8 mouse cellular contexts compared by ENCODE assay signal in genomic region chr19:12500881-12501311, GRCm38 (mm10). TPM values are rescaled to one million over a fixed set of nuclear protein-coding genes. Genes with fewer than 3 reads are reported as not detected.
DNase-seq lines count a peak whose midpoint lies in the region; ATAC-seq and TF ChIP-seq lines count a peak whose summit lies in the region.

No protein-coding gene starts in this region.

- peak; percentile 62 for ATAC-seq in embryonic facial prominence, embryonic 13.5 days (ENCODE audit: insufficient number of reproducible peaks, insufficient read depth, low FRiP score, low TSS enrichment, low read depth)
- peak; percentile 59 for ATAC-seq in hindbrain, embryonic 12.5 days (ENCODE audit: low FRiP score)
- ATAC-seq in limb, embryonic 14.5 days (ENCODE audit: low FRiP score, low read depth): peak; percentile 19
- 0 out of 2 replicates have a peak, but pooled peaks have one; percentile 14 for ATAC-seq in monocyte, adult 5-6 weeks (replicated peaks; ENCODE audit: insufficient number of reproducible peaks, low FRiP score, low TSS enrichment, poor library complexity, severe bottlenecking)

- H3K4me3 ChIP-seq in lung, adult 2 months (replicated peaks; ENCODE audit: extremely low read depth, low read depth, low read length): peak overlapping the region; percentile 70
- peak overlapping the region; percentile 72 for H3K4me3 ChIP-seq in embryonic facial prominence, embryonic 13.5 days
- H3K4me3 ChIP-seq in hindbrain, embryonic 12.5 days: peak overlapping the region; percentile 82
- peak overlapping the region; percentile 72 for H3K4me3 ChIP-seq in limb, embryonic 14.5 days (replicated peaks; ENCODE audit: low read length)

- peak overlapping the region; percentile 83 for H3K27ac ChIP-seq in embryonic facial prominence, embryonic 13.5 days
- peak overlapping the region; percentile 94 for H3K27ac ChIP-seq in hindbrain, embryonic 12.5 days
- H3K27ac ChIP-seq in limb, embryonic 14.5 days (replicated peaks; ENCODE audit: low read depth, low read length): peak overlapping the region; percentile 76

- WGBS in lung, adult 2 months: 2% methylated on average over 37 of the region's 38 CpGs
- WGBS in embryonic facial prominence, embryonic 13.5 days: under 1% methylated on average over 38 of the region's 38 CpGs
- under 1% methylated on average over 38 of the region's 38 CpGs for WGBS in hindbrain, embryonic 12.5 days
- under 1% methylated on average over 25 of the region's 38 CpGs for WGBS in limb, embryonic 14.5 days

- DNase-seq in lung, adult 2 months: peak; percentile 54
- DNase-seq in lung, adult 18-20 months: no peak
- peak; percentile 73 for DNase-seq in adrenal gland, postnatal 10 days
- no peak for DNase-seq in limb, embryonic 14.5 days (ENCODE audit: low spot score)
- DNase-seq in yolk sac, embryonic 10.5 days (ENCODE audit: low spot score): peak; percentile 42

- no peaks in the 10 kb centered on the region for H3K36me3 ChIP-seq in embryonic facial prominence, embryonic 13.5 days
- H3K36me3 ChIP-seq in hindbrain, embryonic 12.5 days: peaks cover 3% of the 10 kb centered on the region; the same call in 1 of the 2 replicates
- no peaks in the 10 kb centered on the region for H3K36me3 ChIP-seq in limb, embryonic 14.5 days (ENCODE audit: control insufficient read depth, insufficient read depth, low read length)

- H3K27me3 ChIP-seq in embryonic facial prominence, embryonic 13.5 days: peaks cover 10% of the 10 kb centered on the region
- H3K27me3 ChIP-seq in hindbrain, embryonic 12.5 days: no peaks in the 10 kb centered on the region
- H3K27me3 ChIP-seq in limb, embryonic 14.5 days (ENCODE audit: control insufficient read depth, insufficient read depth, low read length): 0 out of 2 replicates have a peak, but pooled peaks cover 7% of the 10 kb centered on the region

- no peak for TF ChIP-seq POLR2A in lung, adult 2 months (IDR thresholded peaks at IDR 0.05; ENCODE audit: borderline replicate concordance, extremely low read depth, low read depth, low read length)
- TF ChIP-seq POLR2A in limb, embryonic 14.5 days (IDR thresholded peaks at IDR 0.05; ENCODE audit: borderline replicate concordance, extremely low read depth, insufficient read depth, insufficient read length): no peak

- no peaks in the 10 kb centered on the region; the same call in 1 of the 2 replicates for H3K4me1 ChIP-seq in lung, adult 2 months (ENCODE audit: control insufficient read depth, insufficient read depth, low read length)
- H3K4me1 ChIP-seq in embryonic facial prominence, embryonic 13.5 days: peaks cover 13% of the 10 kb centered on the region
- H3K4me1 ChIP-seq in hindbrain, embryonic 12.5 days: peaks cover 26% of the 10 kb centered on the region
- H3K4me1 ChIP-seq in limb, embryonic 14.5 days (ENCODE audit: control insufficient read depth, insufficient read depth, low read length): peaks cover 7% of the 10 kb centered on the region; the same call in 1 of the 2 replicates

- no peaks in the 10 kb centered on the region for H3K9me3 ChIP-seq in embryonic facial prominence, embryonic 13.5 days
- H3K9me3 ChIP-seq in hindbrain, embryonic 12.5 days (replicated peaks): no peaks in the 10 kb centered on the region
- H3K9me3 ChIP-seq in limb, embryonic 14.5 days (ENCODE audit: control insufficient read depth, low read length): no peaks in the 10 kb centered on the region

- TF ChIP-seq CTCF in lung, adult 2 months (IDR thresholded peaks at IDR 0.05; ENCODE audit: insufficient read depth, low read length): no peak

- peak overlapping the region; percentile 86 for H3K9ac ChIP-seq in embryonic facial prominence, embryonic 13.5 days
- H3K9ac ChIP-seq in hindbrain, embryonic 12.5 days: peak overlapping the region; percentile 91
- H3K9ac ChIP-seq in limb, embryonic 14.5 days (ENCODE audit: low read depth, low read length, severe bottlenecking): peak overlapping the region; percentile 84

- H3K4me2 ChIP-seq in embryonic facial prominence, embryonic 13.5 days: peak overlapping the region; percentile 93
- H3K4me2 ChIP-seq in hindbrain, embryonic 12.5 days (replicated peaks): peak overlapping the region; percentile 64
- peak overlapping the region; percentile 93 for H3K4me2 ChIP-seq in limb, embryonic 14.5 days (replicated peaks; ENCODE audit: low read depth, low read length, severe bottlenecking)

RNA-seq across cellular contexts. Expression of gene Dtx4, which starts 0.4 kb away (rescaled TPM):
- polyA plus RNA-seq in lung, adult 2 months (2012; rRNA removed): 10.3 and 13.8 TPM in 2 replicates
- total RNA-seq in adrenal gland, postnatal 10 days (2021): 10 to 100 TPM; 22.5 to 24.4 TPM
- 6.0 and 6.7 TPM in 2 replicates for polyA plus RNA-seq in embryonic facial prominence, embryonic 13.5 days (2015; fragmentation: Nextera tagmentation; extraction: Ambion mirVana)
- polyA plus RNA-seq in hindbrain, embryonic 12.5 days (2016; fragmentation: Nextera tagmentation; extraction: Ambion mirVana): 56.7 and 58.6 TPM in 2 replicates
- 10.3 and 10.6 TPM in 2 replicates for polyA plus RNA-seq in limb, embryonic 14.5 days (2012; rRNA removed)
- 10.4 TPM in 2 replicates for polyA plus RNA-seq in limb, embryonic 14.5 days (2014; fragmentation: Nextera tagmentation; extraction: Ambion mirVana)
- total RNA-seq in monocyte, adult 5-6 weeks (2017): 2.6 to 4.2 TPM (median 2.7 TPM) in 3 replicates

RNA-seq across cellular contexts. Expression of gene Mpeg1, which starts 40.3 kb away (rescaled TPM):
- polyA plus RNA-seq in lung, adult 2 months (2012; rRNA removed): 22.2 and 35.3 TPM in 2 replicates
- total RNA-seq in adrenal gland, postnatal 10 days (2021): 10 to 100 TPM; 15.1 to 16.1 TPM
- polyA plus RNA-seq in embryonic facial prominence, embryonic 13.5 days (2015; fragmentation: Nextera tagmentation; extraction: Ambion mirVana): 0.36 and 0.41 TPM in 2 replicates
- polyA plus RNA-seq in hindbrain, embryonic 12.5 days (2016; fragmentation: Nextera tagmentation; extraction: Ambion mirVana): 0.70 and 0.75 TPM in 2 replicates
- 3.5 and 3.6 TPM in 2 replicates for polyA plus RNA-seq in limb, embryonic 14.5 days (2012; rRNA removed)
- 0.92 and 1.00 TPM in 2 replicates for polyA plus RNA-seq in limb, embryonic 14.5 days (2014; fragmentation: Nextera tagmentation; extraction: Ambion mirVana)
- total RNA-seq in monocyte, adult 5-6 weeks (2017): 282 to 374 TPM (median 353 TPM) in 3 replicates

RNA-seq across cellular contexts. Expression of gene Fam111a, which starts 44.6 kb away (rescaled TPM):
- polyA plus RNA-seq in lung, adult 2 months (2012; rRNA removed): 1.4 and 2.8 TPM in 2 replicates
- total RNA-seq in adrenal gland, postnatal 10 days (2021): 10 to 100 TPM; 11.9 to 14.8 TPM
- polyA plus RNA-seq in embryonic facial prominence, embryonic 13.5 days (2015; fragmentation: Nextera tagmentation; extraction: Ambion mirVana): 20.3 and 23.4 TPM in 2 replicates
- 15.6 and 17.2 TPM in 2 replicates for polyA plus RNA-seq in hindbrain, embryonic 12.5 days (2016; fragmentation: Nextera tagmentation; extraction: Ambion mirVana)
- polyA plus RNA-seq in limb, embryonic 14.5 days (2012; rRNA removed): 11.0 and 17.1 TPM in 2 replicates
- 23.8 and 25.1 TPM in 2 replicates for polyA plus RNA-seq in limb, embryonic 14.5 days (2014; fragmentation: Nextera tagmentation; extraction: Ambion mirVana)
- 148 to 161 TPM (median 159 TPM) in 3 replicates for total RNA-seq in monocyte, adult 5-6 weeks (2017)

Comparison
In these comparisons a context has a peak if more than half of its experiments do, and no peak if none do; other contexts are left out.
1. DNase-seq: peak in lung, adult 2 months (single experiment), adrenal gland, postnatal 10 days (single experiment) and yolk sac, embryonic 10.5 days (single experiment); none in lung, adult 18-20 months (0 of 2) and limb, embryonic 14.5 days (single experiment).
2. Peak in every context shown above with its lines, with median percentiles within 50 percentile points of each other: H3K4me3 ChIP-seq, ATAC-seq, H3K27ac ChIP-seq, H3K4me2 ChIP-seq and H3K9ac ChIP-seq.